Mouse (Mus musculus) stomach, postnatal 0 days (tissue): ENCODE data around the gene Slc16a10.
A peak's percentile ranks its signal among the peaks of the same experiment; 100 is the strongest.

Experiments
- CTCF ChIP-seq: IDR thresholded peaks from 2 replicates; pipeline ENCODE4 v1.5.1; 2016; ENCODE audit warnings: antibody characterized with exemption, low read depth, mild to moderate bottlenecking, moderate library complexity
- EP300 ChIP-seq: optimal IDR thresholded peaks from 2 replicates; pipeline ENCODE3; 2016; ENCODE audit warnings: antibody characterized with exemption

GRCm38 (mm10) chr10:40024554-40025428 is 117.3 kb downstream of the Slc16a10 start, which contains the start of gene Mfsd4b1:
- TF ChIP-seq CTCF (peak; percentile 50), EP300 (no peak)
